Mouse (Mus musculus) urinary bladder, postnatal 14 days (tissue): ENCODE data around the gene Mef2c.

Experiments
- DNase-seq: peaks from one replicate; pipeline ENCODE4 v3.0.0; 2021; ENCODE audit warnings: low spot score

The Mef2c gene

DNA sequence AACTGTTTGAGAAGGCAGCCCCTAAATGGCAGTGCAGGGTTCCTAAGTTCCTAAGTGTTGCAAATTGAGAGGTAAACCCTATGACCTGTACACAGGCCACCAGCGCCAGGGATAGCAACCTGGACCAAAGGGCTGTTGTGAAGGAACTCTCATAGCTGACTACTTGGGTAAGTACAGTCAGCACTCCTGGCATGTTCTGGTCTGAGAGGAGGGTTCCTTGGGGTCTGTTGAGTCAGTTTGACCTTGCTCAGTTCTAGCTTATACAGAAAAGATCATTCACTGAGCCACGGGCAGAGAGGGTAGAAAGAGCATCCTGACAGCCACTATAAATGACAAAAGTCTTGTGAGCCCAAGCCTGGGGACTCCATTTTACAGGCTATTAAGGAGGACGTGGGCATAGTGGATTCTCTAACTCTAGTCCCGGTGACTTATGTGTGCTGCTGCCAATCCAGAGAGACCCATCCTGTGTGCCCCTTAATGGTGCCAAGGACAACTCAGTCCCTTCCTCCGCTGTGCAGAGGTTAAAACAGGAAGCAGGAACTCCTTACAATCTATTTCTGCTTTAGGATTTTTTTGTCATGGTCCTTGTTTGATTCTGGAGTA, 209.0 kb downstream of the Mef2c start:
- DNase-seq = no peak

GRCm38 (mm10) chr13:83713661-83714291, 209.9 kb downstream of the Mef2c start:
- no peak for DNase-seq

GRCm38 (mm10) chr13:83714466-83715307, 210.9 kb downstream of the Mef2c start:
- peak; percentile 75 for DNase-seq

DNA sequence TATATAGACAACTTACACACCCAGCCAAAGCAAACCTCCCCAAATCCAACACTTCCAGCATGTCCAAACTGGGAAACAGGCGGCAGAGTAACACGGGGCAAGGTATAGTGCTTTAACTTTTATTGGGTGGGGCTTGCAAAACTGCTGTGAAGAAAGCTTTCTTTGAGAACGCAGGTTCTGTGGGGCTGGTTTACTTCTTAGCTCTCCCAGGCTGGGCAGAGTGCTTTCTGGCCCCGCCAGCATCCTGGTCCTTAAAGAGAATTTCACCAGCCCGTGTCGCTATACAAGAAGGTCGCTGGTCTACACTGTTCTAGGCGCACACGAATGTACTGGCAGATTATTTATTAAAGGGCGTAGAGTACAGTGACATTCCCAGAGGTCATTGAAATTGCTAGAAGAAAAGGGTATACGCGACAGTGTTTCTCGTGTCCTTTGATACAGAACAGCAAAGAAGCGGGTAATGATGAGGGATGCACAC, 211.5 kb downstream of the Mef2c start:
- no peak for DNase-seq

- no peak for DNase-seq
Measured at GRCm38 (mm10) chr13:83715971-83716615, 212.3 kb downstream of the Mef2c start.
